Mouse (Mus musculus) fat pad, adult 2 months (tissue): ENCODE results near the gene Pacsin1.

ENCODE experiments used
- DNase-seq: peaks from one replicate; pipeline ENCODE4 v3.0.0-alpha.2; 2011; ENCODE audit warnings: low read depth, low spot score; ENCODE audit errors: extremely low read depth

The Pacsin1 gene

GRCm38 (mm10) chr17:27677756-27678155 lies 22.4 kb downstream of the Pacsin1 start:
- DNase-seq = no peak

- DNase-seq = no peak
Observed at GRCm38 (mm10) chr17:27678924-27679813, 23.9 kb downstream of the Pacsin1 start.

- no peak for DNase-seq
Observed at GRCm38 (mm10) chr17:27684886-27685549, 29.7 kb downstream of the Pacsin1 start.

GRCm38 (mm10) chr17:27685550-27685913 lies 30.2 kb downstream of the Pacsin1 start:
- no peak for DNase-seq

GRCm38 (mm10) chr17:27686395-27686794 lies 31.1 kb downstream of the Pacsin1 start:
- no peak for DNase-seq

- DNase-seq = no peak
Observed at GRCm38 (mm10) chr17:27690993-27691693, 35.8 kb downstream of the Pacsin1 start.

- DNase-seq = no peak
Observed at GRCm38 (mm10) chr17:27699641-27700244, 44.4 kb downstream of the Pacsin1 start.

GRCm38 (mm10) chr17:27700812-27701211 lies 45.5 kb downstream of the Pacsin1 start:
- no peak for DNase-seq

GRCm38 (mm10) chr17:27701856-27702255 lies 46.5 kb downstream of the Pacsin1 start:
- no peak for DNase-seq

GRCm38 (mm10) chr17:27702518-27702917 lies 47.2 kb downstream of the Pacsin1 start:
- no peak for DNase-seq

- DNase-seq = no peak
Observed at GRCm38 (mm10) chr17:27703961-27704621, 48.8 kb downstream of the Pacsin1 start.

GRCm38 (mm10) chr17:27705661-27706060 lies 50.4 kb downstream of the Pacsin1 start:
- no peak for DNase-seq

- DNase-seq = no peak
Observed at GRCm38 (mm10) chr17:27707954-27708661, 52.8 kb downstream of the Pacsin1 start.

- no peak for DNase-seq
Observed at GRCm38 (mm10) chr17:27709650-27710049, 54.3 kb downstream of the Pacsin1 start.

- DNase-seq = no peak
Observed at GRCm38 (mm10) chr17:27712832-27713231, 57.5 kb downstream of the Pacsin1 start.

GRCm38 (mm10) chr17:27716804-27717203 lies 61.5 kb downstream of the Pacsin1 start:
- DNase-seq = no peak

- DNase-seq = no peak
Observed at GRCm38 (mm10) chr17:27718250-27718649, 62.9 kb downstream of the Pacsin1 start.

GRCm38 (mm10) chr17:27719663-27720062 lies 64.4 kb downstream of the Pacsin1 start:
- no peak for DNase-seq

GRCm38 (mm10) chr17:27720326-27720725 lies 65.0 kb downstream of the Pacsin1 start:
- no peak for DNase-seq

- DNase-seq = no peak
Observed at GRCm38 (mm10) chr17:27721125-27721664, 65.9 kb downstream of the Pacsin1 start.
